Mouse (Mus musculus) activated CD4-positive, CD25-positive, alpha-beta regulatory T cell (primary cell): ENCODE measurements around the gene Cd248. TPM values are rescaled to one million over a fixed set of nuclear protein-coding genes. Genes with fewer than 3 reads are reported as not detected.

Source experiments
- polyA plus RNA-seq, 2 experiments: library from polyadenylated mRNA; unstranded; fragments of 100-300 nt; shearing (Covaris generic); gene quantifications; one replicate each; pipeline ENCODE4 v1.2.1; 2017

Gene Cd248
- under 1 TPM in 1 of 2 experiments, not detected in 1; 0.26 TPM for polyA plus RNA-seq

DNA sequence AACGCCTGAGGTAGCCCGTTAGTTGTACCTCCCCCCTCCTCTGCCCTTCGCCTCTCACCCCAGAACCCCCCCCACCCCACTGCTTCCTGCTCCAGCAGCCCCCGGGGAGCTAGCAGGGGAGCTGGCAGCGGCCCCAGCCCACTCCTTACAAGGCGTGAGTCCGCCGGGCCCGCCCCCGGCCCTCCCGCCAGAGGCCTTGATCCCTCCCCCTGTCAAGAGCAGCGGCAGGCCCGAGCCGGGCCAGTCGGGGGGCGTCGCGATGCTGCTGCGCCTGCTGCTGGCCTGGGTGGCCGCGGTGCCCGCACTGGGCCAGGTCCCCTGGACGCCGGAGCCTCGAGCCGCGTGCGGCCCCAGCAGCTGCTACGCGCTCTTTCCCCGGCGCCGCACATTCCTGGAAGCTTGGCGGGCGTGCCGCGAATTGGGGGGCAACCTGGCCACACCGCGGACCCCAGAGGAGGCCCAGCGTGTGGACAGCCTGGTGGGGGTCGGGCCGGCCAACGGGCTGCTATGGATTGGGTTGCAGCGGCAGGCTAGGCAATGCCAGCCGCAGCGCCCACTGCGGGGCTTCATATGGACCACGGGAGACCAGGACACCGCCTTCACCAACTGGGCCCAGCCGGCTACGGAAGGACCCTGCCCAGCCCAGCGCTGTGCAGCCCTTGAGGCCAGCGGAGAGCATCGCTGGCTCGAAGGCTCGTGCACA is at the start of gene Cd248:
Gene Cd248, plus strand, starts transcription at position 212 of the 703 bp plus-strand sequence.

DNA sequence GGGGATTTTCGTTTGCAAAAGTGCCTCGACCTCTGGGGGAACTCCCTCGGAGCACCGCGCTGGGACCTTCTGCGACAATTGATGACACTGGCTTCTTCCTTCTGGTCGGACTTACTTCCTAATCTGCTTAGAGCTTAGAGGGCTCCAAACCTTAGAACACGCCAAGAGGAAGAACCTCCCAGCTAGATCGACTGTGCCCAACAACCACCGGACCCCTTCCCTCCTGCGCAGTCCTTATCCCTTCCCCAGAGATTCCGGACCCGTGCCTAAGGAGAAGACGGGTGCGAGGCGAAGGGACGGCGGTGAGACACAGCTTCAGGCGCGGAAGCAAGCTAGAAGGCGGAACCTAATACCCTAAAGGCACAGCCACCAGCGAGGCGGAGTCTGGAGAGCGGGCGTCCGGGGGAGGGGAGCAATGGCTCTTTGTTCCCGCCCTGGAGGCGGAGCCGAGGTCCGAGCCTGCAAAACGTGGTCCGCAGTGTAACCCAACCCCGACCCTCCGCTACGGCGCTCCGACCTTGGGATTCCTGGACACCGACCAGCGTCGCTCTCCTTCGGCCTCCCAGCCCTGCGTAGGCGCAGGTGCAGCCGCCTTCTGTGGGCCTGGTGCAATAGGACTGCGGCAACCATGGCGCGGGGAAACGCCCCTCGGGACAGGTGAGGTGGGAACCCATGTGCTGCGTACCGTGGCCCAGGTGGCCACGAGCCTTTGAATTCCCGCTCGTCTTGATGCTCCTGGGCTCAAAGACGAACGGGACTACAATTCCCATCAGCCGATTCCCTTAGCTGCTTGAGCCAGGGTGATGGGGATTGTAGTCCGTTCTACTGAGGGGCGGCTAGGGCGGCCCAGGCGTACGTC is 44.0 kb upstream of the Cd248 start, which contains the start of gene Slc29a2:
Gene Slc29a2, plus strand, starts transcription at position 240 of the 859 bp plus-strand sequence.

DNA sequence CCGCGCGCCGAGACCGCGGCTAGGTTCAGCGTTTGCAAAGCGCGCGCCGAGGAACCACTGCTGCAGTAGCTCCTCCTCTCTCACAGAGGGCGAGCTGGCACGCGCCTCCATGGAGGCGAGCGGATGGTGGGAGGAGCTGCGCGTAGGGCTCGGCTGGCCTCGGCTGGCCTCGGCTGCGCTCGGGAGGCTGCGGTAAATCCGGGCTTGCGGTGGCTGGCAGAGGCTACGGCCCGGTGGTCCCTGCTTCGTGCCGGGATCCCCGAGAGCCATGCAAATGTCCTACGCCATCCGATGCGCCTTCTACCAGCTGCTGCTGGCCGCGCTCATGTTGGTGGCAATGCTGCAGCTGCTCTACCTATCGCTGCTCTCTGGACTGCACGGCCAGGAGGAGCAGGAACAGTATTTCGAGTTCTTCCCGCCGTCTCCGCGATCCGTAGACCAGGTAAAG is 29.1 kb upstream of the Cd248 start, which contains the start of the genes B4gat1 and AC124502.3:
Gene B4gat1, plus strand, starts transcription at position 118 of the 448 bp plus-strand sequence.
Gene AC124502.3, plus strand, starts transcription at position 183 of the 448 bp plus-strand sequence.

DNA sequence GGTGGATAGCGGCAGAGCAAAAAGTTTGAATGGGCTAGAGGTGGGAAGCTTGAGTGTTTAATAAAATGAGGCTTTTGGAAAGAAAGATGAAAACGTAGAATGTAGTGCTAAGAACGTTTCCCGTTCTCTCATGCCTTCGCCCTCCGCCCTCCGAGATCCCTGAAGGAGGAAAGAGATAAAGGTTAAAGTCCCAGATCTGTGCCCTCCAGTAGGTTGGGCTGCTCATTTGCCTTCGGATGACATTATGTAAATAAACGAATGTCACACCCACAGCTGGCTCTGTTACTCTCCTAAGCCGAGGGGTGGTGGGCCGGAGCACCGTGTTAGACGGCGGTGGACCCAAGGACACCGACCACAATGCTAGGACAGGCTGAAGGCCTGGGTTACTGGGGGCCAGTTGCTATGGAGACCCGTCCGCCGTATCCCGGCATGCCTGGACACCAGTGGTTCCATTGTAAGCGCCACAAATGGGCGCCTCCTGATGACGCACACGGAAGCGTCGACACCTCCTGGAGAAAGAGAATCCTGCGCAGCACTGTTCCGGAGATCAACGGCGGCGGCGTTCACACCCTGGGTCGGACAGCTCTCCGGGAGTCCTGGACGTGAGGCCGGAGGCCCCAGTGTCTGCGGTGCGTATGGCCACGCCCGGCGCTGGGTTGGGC is 26.9 kb upstream of the Cd248 start, which contains the start of gene Brms1:
Gene Brms1, plus strand, starts transcription at position 493 of the 662 bp plus-strand sequence.

DNA sequence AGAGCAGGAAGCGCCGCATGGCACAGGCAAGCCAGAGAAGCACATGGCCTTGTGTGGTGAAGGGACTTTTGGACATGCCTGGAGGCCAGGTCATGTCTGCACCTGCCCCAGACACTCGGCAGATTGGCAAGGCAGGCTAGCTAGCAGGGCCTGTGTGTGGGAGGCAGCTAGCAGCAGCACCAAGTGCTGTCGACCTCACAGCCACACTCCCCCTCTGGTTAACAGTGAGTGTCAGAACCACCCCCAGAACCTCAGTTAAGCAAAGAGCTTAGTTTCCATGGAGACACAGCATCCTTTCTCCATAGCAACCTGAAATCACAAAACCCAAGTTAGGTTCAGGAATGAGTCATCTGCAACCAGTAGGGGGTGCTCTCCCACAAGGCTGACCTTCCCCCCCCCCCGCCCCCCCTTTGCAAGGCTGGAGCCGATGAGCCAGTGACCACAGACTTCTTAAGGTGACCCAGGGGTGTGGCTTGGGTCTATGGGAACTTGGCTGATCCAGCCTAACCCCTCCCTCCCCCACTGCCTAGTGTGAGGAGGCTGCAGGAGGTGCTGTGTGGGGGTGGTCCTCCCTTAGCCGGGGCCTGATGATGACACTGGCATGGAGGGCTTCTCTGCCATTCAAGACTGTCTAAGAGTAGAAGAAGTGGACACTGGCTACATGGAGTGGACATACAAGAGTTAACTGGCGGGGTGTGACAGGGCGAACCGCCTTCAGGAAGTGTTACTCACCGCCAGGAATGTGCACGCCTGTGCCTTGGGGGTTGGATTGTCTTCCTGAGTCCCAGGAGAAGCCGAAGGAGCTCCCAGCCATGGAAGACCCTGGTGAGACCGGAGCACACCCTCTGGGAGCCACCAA is 17.6 kb upstream of the Cd248 start, which contains the start of gene Rin1:
Gene Rin1, plus strand, starts transcription at position 435 of the 859 bp plus-strand sequence.

DNA sequence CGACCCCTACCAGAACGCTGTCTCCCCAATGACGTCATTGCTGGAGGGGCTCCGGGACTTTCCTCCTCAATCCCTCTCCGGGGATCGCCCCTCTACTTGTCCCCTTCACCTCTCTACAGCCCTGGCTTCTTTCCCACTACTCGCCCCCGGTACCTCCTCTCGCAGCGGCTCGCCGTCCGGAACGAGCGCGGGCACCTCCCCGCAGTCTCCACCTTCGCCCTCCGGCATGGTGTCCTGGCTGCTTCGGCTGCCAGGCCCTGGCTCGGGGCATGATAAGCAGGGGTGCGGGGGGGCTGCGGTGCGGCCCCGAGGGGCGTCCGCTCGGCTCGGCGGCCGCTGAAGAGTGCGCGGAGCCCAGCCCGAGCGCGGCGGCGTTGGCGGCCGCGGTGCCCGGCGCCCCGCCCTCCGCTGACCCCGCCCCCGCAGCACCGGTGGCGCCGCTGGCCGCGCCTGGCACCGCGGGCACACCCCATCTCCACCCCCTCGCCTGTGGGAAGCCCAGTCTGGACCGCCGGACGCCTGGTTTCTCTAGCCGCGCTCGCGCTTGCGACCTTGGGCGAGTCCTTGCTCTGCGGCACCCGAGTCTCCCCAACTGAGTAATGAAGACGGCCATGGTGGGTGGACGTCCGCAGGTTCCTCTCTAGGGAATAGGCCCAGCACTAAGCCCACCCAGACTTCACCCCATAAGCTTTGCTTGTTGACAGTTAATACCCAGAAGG is 17.4 kb downstream of the Cd248 start, which contains the start of gene Tmem151a:
Gene Tmem151a, minus strand, starts transcription at position 387 of the 719 bp plus-strand sequence.

DNA sequence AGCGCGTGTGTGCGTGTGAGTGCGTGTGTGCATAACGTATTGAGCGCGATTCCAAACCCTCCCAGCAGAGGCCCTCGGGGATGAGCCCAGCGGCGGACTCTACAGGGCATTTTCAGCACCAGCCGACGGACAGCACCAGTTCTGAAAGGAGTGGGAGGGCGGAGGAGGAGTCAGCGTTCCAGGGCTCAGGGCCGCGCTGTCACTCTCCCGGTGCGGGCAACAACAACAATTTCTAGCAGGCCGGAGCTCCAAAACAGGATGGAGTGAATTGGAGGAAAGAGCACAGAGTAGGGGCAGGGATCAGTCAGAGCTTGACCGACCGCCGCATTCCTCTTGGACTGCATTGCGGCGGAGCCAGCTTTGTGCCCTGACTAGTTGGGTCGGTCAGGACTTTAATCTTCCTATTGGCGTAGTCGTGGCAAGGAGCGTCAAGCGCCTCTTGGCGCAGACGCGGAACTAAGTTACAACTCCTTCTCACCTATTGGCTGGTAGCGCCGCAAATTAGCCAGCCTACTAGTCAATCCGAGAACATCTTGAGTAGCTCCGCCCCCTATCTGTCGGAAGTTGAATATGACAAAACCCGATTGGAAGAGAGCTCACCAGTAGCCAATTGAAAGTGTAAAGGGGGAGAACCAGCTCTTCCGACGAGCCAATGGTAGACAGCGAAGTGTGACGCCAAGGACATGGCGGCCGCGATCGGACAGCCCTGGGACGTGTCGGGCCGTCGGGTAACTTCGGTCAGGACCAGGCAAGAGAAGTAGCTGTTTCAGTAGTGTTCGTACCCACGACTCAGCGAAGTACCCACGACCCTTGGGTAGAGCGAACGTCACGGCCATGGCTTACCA is 20.2 kb downstream of the Cd248 start, which contains the start of gene Yif1a:
Gene Yif1a, plus strand, starts transcription at position 655 of the 845 bp plus-strand sequence.

DNA sequence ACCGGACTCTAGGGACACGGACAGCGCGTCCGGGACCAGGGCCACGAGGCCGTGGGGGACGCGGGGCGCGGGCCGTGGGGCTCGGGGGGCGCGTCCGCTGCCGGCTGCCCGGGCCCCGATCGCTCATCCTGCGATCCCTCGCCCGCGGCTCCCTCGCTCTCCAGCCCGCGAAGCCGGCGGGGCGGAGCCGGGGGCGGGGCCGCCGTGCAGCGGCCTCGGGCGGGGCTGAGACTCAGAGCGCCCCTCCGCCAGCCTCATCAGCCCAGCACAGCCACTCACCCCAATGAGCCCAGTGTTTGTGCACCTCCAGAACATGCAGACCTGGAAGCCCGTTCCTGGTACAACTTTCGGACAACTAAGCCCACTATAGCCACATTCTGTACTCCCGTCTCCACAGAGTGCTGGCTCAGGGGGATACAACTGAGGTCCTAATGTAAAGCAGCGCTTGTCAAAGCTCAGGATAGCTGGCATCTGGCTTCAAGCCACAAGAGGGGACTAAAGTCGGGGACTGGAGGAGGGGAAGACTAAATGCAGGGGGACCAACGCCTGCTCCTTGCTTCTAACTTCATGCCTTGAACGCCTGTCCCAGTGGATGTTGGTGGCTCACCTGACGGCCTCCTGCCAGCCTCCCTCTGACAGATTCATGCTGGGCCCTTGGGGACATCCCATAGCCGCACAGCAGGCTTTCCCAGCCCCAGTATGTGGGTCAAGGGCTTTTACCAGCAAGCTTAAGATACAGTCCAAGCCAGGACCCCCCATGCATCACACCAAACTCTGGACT is 30.7 kb downstream of the Cd248 start, which contains the start of gene Cnih2:
Gene Cnih2, minus strand, starts transcription at position 159 of the 781 bp plus-strand sequence.

DNA sequence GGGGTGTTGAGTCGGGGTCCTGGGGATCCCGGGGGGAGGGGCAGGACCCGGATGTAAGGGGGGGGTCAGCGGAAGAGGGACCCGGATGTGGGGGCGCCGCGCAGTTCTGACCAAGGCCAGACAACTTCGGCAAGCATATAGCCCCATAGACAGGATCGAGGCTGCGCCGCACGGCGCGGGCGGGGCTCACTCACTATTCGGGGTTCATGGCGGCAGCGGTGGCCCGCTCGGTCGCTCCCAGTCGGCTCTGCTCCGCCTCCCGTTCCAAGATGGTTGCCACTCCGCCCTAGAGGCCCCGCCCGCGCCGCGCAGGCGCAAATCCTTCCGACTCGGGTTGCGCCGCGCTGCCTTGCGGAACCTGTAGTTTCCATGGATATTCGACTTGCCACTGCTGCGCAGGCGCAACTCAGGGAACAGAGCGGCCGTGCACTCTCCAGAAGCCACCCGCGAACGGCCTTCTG is 38.9 kb downstream of the Cd248 start, which contains the start of gene Rab1b:
Gene Rab1b, minus strand, starts transcription at position 342 of the 461 bp plus-strand sequence.

DNA sequence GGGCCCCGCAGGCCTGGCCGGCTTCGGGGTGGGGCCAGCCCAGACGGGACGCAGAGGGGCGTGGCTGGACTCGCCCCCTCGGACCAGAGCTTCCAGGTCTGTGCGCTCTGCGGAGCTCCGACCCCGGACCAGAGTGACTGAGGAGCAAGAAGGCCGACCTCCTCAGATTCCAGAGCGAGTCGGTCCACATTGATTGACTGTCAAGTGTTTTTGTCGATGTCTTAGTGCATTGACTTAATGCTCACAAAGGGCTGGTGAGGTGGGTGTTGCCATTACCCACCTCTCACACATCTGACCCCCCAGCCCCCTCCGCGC is 50.5 kb downstream of the Cd248 start, which contains the start of gene Klc2:
Gene Klc2, minus strand, starts transcription at position 177 of the 315 bp plus-strand sequence.

Other genes starting within 250 kb of the Cd248 start
- 100 to 1,000 TPM; 132 to 164 TPM for gene Ccs, start 228.7 kb upstream of the Cd248 start, polyA plus RNA-seq
- under 1 TPM; 0.05 to 0.41 TPM for gene Ccdc87, start 228.7 kb upstream of the Cd248 start, polyA plus RNA-seq
- 1 to 10 TPM; 3.3 to 6.6 TPM for gene Ctsf, start 212.9 kb upstream of the Cd248 start, polyA plus RNA-seq
- under 1 TPM; 0.06 to 0.35 TPM for gene Actn3, start 190.2 kb upstream of the Cd248 start, polyA plus RNA-seq
- 10 to 100 TPM in 1 of 2 experiments, 1 to 10 TPM in 1; 6.8 to 12.0 TPM for gene Zdhhc24, start 189.4 kb upstream of the Cd248 start, polyA plus RNA-seq
- gene Bbs1, start 161.4 kb upstream of the Cd248 start, polyA plus RNA-seq = under 1 TPM; 0.44 to 0.49 TPM
- 100 to 1,000 TPM in 1 of 2 experiments, 10 to 100 TPM in 1; 85.9 to 129 TPM for gene Dpp3, start 139.8 kb upstream of the Cd248 start, polyA plus RNA-seq
- gene Peli3, start 125.0 kb upstream of the Cd248 start, polyA plus RNA-seq = under 1 TPM; 0.35 to 0.90 TPM
- gene Mrpl11, start 105.9 kb upstream of the Cd248 start, polyA plus RNA-seq = 10 to 100 TPM; 51.3 to 68.1 TPM
- under 1 TPM in 1 of 2 experiments, not detected in 1; 0.85 TPM for gene Npas4, start 77.8 kb upstream of the Cd248 start, polyA plus RNA-seq
- gene Slc29a2, start 44.2 kb upstream of the Cd248 start, polyA plus RNA-seq = 1 to 10 TPM; 1.7 to 2.1 TPM
- 10 to 100 TPM; 12.0 to 16.9 TPM for gene B4gat1, start 29.3 kb upstream of the Cd248 start, polyA plus RNA-seq
- gene AC124502.3, start 29.2 kb upstream of the Cd248 start, polyA plus RNA-seq = under 1 TPM; 0.57 to 0.63 TPM
- 10 to 100 TPM; 79.6 to 86.4 TPM for gene Brms1, start 26.7 kb upstream of the Cd248 start, polyA plus RNA-seq
- gene Rin1, start 17.6 kb upstream of the Cd248 start, polyA plus RNA-seq = not detected
- gene Tmem151a, start 17.5 kb downstream of the Cd248 start, polyA plus RNA-seq = under 1 TPM in 1 of 2 experiments, not detected in 1; 0.29 TPM
- gene Yif1a, start 20.5 kb downstream of the Cd248 start, polyA plus RNA-seq = 10 to 100 TPM; 48.8 to 50.8 TPM
- gene Cnih2, start 30.4 kb downstream of the Cd248 start, polyA plus RNA-seq = 1 to 10 TPM; 2.0 to 5.3 TPM
- 100 to 1,000 TPM; 225 to 243 TPM for gene Rab1b, start 39.0 kb downstream of the Cd248 start, polyA plus RNA-seq
- gene Klc2, start 50.5 kb downstream of the Cd248 start, polyA plus RNA-seq = 1 to 10 TPM; 2.6 to 4.1 TPM
- 100 to 1,000 TPM in 1 of 2 experiments, 10 to 100 TPM in 1; 73.5 to 129 TPM for gene Pacs1, start 205.0 kb downstream of the Cd248 start, polyA plus RNA-seq
- 100 to 1,000 TPM; 293 to 325 TPM for gene Sf3b2, start 227.4 kb downstream of the Cd248 start, polyA plus RNA-seq
- under 1 TPM; 0.10 to 0.39 TPM for gene Gal3st3, start 230.3 kb downstream of the Cd248 start, polyA plus RNA-seq